Mouse (Mus musculus) gonadal fat pad, adult 2 months (tissue): ENCODE results near the gene Rassf2. TPM values are rescaled to one million over a fixed set of nuclear protein-coding genes. Genes with fewer than 3 reads are reported as not detected.

ENCODE experiments used
- DNase-seq: peaks from one replicate; pipeline ENCODE4 v3.0.0-alpha.2; 2012; ENCODE audit warnings: low read depth
- polyA plus RNA-seq: library from polyadenylated mRNA; depleted of rRNA; stranded (reverse); fragments of >200 nt; gene quantifications from 2 replicates; pipeline ENCODE4 v1.2.3, GENCODE M21; 2012; rRNA removed

Gene Rassf2
- 14.1 and 18.9 TPM in 2 replicates for polyA plus RNA-seq

DNA sequence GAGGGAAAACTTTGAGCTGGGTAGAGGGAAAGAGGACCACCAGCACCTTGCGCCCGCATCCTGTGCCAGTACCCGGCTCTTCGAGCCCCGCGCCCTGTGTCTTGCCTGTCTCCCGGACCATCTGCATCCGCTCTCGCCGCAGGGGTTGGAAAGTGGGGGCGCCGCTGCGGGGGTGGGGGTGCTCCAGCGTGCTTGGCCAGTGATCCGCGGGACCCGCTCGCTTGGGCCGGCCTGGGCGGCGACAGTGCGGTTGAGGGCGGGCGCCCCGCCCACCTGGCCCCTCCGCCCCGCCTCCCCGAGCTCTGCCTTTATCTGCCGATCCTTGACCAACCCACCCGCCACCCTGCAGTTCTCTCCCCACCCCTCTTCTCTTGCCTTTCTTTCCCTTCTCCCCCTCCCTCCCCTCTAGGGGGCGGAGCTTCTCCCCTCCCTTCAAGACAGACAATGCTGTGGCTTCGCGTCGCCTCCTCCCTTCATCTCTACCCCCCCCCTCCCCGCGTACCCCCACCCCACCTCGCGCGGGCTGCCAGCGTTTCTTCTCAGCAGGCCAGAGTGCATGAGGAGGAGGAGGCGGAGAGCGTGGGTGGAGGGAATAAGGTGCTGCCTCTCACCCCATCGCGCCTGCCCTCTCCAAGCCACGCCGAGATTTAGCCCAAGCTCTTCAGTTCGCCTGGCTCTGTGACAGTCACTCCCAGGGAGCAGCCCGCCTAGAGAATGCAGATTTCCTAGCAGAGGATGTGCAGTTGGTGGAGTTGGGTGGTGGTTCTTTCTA is at the start of gene Rassf2:
Gene Rassf2 (minus strand): TSS at position 613 of the 772 bp plus-strand sequence.
- DNase-seq, result no peak

DNA sequence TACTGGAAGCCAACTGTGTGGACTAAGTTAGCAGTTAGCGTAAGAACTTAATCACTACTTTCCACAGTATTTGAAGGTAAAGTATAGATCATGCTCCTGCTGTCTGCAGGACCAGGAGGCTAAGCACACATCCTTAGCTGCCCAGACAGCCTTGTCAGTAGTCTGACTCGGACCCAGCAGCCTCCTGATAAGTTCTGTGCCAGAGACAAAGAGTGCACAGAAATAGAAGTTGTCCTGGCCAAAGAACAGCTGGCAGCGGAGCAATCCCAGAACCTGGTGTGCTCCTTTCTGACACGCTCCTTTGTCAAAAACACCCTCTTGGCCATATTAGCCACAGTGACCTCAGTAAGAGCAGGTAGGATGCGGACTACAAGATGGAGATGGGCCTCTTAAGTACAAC is 49.1 kb upstream of the Rassf2 start:
- no peak for DNase-seq

DNA sequence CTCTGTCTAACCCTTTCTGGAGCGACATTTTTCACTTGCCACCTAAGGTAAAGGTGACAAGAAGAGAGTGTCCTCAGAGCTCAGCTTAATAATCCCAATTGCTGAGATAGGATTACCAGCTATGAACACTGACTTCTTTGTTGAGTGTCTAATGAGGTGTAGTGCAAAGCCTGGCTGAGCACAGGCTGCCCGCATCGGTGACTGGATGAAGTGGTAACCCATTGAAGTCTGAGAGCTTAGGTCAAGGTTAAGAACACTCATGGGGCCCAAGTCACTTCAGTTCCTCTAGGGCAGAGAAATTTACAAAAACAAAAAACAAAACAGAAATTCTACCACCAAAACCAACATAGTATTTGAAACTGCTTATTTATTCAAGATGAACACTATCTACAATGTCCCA is 43.0 kb upstream of the Rassf2 start:
- no peak for DNase-seq

DNA sequence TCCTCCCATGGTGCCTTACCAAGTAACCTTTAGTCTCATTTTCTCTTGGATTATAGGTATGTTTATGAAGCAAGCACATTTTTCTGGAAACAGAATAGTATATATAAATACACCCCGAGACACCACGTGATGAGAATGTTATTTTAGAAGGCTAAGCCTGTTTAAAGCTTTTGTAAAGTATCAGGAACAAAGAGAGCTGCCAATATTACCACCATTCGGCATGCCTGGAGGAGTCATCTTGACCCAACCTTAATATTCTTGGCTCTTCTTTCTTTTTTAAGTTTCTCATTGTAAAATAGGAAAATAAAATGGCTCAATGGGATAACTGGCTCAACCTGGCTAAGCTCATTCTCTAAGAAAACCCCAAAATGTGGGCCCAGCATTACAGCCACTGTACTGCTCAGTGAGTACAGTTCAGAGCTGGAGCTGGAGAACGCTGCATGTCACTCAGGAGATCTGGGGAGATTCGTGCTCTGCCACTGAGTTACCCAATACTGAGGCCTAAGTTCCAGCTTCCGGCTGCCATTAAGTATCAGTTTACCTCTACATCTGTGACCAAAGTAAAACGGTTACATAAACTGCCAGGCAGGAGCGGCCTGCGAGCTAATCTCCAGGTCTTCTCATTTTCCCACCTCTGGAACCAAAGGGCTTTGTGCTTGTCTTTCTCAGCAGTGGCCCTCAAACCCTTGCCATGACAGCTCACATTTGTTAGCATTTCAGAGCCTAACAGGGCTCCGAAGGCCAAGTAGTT is 40.1 kb upstream of the Rassf2 start:
- DNase-seq, result peak; percentile 75

DNA sequence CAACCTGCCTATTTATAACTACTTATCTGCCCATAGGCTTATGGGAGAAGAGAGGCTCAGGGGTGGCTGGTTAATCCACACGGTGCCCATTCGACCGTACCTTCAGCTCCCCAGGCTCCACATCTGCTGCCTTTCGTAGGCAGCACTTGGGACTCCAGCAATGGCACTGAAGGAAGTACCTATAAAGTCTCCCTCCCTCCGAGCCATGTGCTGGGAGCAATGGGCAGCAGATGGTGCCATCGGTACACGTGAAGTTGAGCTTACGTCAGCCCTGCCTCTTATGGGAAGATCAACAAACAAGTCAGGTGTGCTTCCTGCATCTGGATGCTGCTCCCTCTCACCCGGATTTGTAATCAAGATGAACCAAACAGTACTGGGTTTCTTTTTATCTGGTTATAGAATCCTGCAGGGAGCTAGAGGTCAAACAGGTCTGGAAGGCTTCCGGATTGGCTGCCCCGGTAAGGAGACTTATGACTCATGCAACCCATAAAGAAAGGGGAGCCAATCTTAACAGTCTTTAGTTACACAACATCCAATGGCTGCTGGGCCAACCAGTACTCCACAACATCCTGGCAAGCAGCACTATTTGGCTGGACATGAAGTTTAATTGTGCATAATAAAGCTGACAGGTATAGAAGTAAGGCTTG is 34.2 kb upstream of the Rassf2 start:
- DNase-seq, result peak; percentile 90

DNA sequence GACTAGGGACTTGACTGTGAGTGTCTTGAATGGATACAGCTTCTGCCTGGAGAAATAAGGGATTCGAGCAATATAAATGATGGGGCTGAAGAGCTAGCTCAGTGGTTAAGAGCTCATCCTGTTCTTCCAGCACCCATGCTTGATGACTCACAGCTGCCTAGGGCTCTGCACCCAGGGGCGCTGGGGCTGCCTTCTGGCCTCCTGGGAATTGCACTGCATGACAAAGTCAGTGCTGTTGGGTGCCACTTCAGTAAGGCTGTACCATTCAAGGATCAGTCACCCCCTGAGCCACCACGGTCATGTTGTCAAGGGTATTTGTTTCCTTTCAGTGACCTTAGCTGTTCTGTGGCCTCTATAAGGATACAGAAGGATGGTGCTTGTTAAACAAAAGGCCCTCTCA is 33.7 kb upstream of the Rassf2 start:
- DNase-seq, result no peak

DNA sequence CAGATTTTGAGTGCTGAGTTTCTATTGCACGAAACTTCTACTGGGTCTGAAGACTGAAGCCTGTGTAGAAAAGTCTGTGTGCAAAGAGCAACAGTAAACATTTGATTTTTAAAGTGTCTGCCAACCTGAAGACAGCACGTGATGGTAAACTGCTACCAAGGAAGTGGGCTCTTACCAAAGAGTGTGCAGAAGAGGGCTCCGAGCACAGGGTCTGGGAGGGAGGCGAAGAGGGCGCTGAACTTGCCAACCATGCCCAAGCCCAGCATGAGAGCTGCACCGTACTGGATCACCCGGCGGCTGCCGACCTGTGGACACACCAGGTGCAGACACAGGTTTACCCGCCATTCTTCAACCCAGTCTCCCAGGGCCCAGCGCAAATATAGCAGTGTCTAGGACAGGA is 31.8 kb upstream of the Rassf2 start:
- no peak for DNase-seq

DNA sequence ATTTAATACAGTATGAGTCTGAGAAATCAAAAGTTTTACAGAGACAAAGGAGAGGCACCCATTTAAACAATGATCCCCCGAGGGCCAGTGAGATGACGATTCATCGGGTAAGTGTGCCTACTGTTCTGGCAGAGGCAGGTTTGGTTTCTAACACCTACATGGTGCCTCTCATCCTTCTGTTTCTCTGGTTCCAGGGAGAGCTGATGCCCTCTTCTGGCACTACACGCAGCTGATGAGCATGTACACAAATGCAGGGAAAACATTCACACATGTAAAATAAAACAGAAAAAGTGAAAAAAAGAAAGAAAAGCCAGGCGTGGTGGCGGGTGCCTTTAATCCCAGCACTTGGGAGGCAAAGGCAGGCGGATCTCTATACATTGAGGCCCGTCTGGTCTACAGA is 29.9 kb upstream of the Rassf2 start:
- no peak for DNase-seq

DNA sequence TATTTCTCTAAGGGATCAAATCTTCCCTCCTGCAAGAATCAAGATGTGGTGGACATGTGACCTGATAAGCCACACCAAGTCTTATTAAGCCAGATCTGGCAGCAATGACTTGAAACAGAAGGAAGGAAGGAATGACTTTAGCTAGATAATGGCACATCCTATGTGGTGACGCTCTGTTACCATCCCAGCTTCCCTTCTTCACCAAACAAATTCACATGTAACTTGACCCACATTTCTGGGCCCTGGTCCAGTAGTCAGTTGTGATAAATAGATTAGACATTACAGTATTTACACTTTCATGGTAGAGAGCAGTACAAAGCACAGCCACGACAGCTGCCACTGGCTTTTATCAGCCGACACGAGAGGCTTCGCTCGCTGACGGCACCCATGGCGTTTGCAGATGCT is 25.3 kb upstream of the Rassf2 start:
- DNase-seq, result no peak

DNA sequence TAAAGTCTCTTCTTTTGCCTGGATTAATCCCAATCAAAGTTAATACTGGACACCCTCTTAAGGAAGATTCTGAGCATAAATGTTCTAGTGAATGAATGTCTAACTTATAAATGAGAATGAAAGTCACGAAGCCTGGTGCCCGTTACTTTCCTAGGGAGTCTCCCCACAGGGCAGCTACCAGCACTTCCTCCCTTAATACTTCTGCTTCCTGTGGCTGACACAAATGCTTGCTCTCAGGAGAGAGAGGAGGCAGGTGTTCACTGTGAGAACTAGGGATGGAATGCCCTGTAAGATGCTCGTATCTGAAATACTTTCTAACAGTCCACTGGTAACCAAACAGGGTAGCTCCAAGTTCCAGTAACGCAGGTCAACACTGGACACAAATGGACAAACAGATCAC is 23.8 kb upstream of the Rassf2 start:
- DNase-seq, result no peak

DNA sequence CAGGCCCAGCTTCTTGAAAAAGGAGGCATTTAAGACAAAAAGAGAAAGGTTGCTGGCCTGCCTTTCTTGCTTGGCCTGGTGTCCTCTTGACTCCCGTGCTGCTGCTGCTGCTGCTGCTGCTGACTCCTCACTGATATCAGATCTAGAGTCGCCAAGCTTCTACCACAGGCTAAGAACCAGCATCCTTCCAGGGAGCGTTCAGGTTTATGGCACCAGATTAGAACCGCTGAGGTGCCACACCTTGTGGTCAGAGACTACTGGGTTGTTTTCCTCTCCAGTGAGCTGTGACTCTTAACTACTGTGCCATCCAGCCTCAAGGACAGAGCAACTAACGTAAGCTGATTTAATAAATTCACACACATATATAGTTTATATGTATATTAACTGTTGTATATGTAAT is 21.7 kb upstream of the Rassf2 start:
- no peak for DNase-seq

DNA sequence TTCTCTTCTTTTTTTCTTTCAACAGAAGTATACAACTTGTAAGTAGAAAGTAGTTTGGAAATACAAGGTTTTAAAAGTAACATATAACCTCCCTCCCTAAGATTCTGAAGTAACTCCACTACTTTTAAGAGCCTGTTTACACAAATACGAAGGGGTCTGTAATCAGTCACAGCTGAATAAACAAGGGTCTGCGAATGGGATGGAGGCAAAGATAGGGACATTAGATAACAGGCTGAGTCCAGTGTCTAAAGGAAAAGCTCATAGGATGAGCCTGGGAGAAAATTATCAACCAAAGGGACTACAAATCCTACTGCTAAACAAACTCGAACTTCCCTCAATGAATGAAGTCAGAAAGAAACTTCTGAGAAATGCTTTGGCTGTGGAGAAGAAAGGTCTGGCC is 19.9 kb upstream of the Rassf2 start:
- no peak for DNase-seq

DNA sequence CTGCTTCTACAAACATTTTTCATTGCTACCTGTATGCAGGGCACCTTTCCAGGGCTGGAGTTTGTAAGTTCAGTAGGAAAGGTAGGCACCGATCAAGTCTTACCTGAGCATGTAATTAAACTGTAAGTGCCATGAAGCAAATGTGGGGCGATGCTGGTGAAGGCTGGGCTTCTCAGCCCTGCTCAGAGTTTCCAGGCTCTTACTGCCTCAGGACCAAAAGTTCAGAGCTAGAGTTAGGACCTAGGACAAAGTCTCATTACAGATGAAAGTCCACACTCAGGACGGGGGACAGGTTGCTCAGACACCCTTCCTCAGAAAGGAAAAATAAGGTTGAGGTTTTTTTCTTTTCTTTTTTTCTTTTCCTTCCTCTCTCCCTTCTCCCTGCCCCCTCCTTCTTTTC is 19.4 kb upstream of the Rassf2 start:
- DNase-seq, result no peak

DNA sequence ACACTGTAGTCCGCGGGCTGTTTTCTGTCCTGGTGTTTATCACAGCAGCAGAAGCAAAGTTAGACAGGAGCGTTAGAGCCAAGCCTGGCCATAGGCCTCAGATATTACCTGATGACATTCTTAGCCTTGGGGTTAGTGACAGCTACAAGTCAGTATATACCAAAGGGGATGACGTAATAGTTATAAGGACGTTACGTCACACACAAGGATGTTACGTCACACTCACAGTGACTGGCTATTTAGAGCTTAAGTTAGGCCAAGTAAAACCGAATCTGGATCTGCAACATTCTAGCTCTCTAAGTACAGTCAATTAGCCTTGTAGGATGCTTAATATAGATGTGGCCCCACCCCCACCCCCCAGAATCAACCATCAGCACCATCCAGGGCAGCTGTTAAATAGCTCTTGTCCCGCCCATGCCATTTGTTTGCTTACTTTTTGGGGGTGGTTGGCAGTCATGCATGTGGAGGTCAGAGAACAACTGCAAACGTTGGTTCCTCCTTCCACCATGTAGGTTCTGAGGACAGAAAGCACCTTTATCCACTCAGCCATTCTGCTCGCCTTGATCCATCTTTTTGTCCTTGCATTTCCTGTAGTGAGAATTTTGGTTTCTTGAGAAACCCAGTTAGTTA is 18.2 kb upstream of the Rassf2 start:
- DNase-seq, result no peak

DNA sequence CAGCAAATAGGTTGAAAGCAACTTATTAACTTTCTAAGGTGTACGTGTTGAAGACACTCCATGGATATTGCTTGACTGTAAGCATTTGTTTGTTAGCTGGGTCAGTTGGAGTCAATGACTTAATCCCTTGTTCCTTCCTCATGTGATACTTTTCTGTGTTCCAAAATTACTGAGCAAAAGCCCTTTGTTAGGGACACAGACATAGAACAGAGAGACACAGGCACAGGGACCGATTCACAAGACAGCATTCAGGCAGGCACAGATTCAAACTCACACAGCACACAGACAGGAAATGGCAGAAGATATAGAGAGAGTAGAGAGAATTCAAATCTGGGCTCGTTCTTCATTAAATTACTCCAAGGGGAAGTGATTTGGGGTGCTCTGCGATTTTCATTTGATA is 17.3 kb upstream of the Rassf2 start:
- DNase-seq, result no peak

DNA sequence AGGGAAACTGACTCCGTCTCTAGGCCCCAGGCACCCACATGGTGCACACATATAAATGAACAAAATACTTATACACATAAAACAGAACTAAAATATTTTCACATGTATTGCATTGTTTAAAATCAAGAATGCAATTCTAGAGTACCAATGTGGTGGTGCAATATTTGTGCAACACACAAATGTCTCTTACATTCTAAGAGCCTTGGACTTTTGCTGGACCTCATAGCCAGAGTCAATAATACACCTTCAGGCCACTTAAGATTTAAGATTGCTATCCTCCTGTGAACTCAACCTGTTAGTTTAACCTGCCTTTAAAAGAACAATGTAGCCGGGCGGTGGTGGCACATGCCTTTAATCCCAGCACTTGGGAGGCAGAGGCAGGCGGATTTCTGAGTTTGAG is 16.6 kb upstream of the Rassf2 start:
- no peak for DNase-seq

DNA sequence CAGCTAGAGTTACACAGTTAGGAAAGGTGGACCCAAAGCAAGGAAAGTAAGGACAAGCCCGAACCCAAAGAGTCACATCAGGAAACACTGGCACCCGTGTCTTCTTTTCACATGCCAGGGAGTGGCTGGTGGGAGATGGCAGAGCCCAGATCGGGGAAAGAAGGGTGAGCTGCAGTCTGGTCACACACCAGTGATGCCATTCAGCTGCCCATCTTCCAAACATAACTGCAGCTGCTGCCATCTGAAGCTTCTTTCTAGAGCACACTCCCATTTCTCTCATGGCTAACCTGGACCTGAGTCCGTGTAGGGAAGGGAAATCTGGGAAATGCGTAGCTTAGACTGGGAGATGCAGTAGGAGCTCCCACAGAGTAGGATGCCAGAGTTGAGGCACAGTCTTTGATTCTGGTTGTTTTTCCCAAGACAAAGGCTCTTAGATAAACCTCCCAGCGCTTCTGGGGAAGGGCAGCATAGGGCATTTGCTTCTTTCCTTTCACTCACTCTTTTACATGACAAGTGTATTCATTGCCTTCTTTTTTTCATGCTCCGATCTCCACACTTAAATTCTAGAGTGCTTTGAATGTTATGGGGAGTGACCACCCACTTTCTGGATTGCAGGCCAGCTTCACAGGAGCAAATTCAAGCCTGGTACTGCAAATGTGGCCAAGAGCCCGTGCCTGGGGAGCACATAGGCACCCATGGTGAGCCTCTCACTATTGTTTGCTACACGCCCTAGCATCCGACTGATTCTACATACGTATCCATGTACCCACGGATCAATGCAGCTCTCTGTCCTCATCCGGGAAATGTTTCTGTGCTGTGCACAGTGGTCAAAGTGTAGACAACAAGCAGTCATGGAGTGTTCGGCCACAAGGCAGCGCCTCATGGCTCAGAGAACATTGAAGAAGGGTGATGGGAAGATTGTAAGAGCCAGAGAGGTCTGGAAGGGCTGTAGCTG is 14.5 kb upstream of the Rassf2 start:
- no peak for DNase-seq

DNA sequence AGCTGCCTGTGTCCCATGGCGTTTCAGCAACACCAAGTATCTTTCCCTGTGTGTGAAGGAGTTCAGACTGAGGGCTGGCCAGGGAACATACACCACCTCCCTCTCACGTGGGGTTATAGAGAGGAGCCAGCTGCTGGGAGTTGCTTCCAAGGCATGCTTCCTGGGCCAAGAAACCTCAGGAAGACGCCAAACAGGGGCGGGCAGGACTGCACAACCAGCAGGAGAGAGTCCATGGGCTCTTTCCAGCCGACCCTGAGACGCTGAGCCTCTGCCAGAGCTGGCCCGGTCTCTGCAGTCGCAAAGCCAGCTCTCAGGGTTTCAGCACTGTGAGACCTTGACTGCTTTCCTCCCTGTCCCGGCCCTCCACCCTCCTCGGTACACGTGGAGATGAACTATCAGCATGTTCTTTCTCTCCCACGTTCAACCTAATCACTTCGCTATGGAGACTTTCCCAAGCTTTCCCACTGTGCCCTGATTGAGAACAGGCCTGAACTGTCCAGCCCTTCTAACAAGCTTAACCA is 13.1 kb upstream of the Rassf2 start:
- DNase-seq, result no peak

DNA sequence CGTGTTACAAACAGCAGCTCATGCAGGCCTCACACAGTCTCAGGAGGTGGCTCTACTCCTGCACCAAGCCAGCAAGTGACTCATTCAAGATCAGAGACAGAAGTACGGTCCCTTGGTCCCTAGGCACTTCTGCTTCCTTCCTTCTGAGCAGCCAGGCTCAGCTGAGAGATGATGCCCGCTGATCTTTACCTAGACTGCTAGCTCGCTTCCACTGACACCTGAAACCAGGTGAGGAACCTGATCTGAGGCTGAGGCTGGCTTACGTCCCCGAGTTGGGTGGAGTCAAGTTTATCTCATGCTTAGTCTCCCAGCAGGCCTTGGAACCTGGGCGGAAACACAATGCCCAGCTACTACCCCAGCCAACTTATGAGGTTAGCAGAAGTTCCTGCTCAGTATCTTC is 9.8 kb upstream of the Rassf2 start:
- no peak for DNase-seq

DNA sequence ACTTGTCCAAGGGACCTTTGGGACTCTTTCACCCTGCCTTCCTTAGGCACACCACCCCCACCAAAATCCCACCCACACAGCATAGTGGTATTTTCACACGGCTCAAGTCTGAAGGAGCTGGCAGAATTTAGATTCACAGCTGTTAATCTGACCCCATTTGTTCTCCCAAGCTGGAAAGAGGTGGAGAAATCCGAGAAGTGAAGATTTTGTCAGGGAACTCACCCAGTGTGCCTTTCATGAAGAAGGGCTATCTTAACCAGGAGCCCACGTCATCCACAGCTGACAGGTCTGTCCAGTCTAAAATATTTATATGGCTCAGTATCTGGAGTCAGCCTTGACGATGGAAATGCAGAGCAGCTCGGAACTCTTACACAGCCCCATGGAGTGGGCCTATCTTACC is 6.3 kb upstream of the Rassf2 start:
- no peak for DNase-seq

DNA sequence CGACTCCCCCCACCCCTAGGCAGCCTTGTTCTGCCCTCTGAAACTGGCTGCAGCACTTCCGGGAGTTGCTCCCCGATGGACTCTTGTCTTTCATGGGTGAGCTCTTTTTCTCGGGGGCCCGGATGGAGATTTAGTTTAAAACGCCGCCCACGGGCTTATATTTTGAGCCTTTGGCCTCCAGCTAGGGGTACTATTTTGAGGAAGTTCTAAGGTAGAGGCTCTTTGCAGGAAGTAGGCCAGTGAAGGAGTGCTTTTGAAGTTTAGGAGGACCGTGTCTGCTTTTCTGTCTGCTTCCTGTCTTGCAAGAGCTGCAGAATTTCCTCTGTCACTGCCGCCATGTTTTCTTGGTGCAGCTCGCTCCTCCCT is 5.4 kb upstream of the Rassf2 start:
- no peak for DNase-seq
